Mouse (Mus musculus): ENCODE data around the gene Ugt1a8.
"Not testable (repeated sequence)": the region's sequence is repeated elsewhere in the genome, so short reads cannot be mapped to it uniquely, and the experiment has no call there.

DNA sequence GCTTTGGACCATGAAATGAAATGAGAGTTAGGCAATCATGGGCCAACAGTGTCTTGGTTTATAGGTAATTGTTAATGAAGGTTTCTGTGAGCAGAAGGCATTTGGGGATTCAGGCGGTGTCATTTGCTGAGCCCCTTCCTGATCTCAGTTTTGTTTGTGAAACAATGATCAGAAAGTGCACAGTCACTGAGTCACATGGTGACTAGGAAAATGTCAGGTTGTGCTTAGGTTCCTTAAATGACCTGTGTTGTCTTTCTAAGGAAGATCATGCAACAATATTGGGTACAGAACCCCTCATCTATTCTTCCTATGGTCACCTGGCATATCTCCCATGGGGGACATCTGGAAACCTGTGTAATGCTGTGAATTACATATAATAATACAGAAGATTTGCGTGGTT is 40.2 kb upstream of the Ugt1a8 start:
- TF ChIP-seq CTCF (IDR thresholded peaks at IDR 0.05; ENCODE audit: control insufficient read depth, insufficient read depth, insufficient read length); MAX (IDR thresholded peaks at IDR 0.05); FOSL1 (IDR thresholded peaks at IDR 0.05; ENCODE audit: insufficient read depth, low read length, poor library complexity, severe bottlenecking); USF1 (IDR thresholded peaks at IDR 0.05; ENCODE audit: low read depth); MYOD1 (IDR thresholded peaks at IDR 0.05; ENCODE audit: control insufficient read depth, insufficient read length, low read depth); CEBPB (IDR thresholded peaks at IDR 0.05; ENCODE audit: low read depth); MYOG (IDR thresholded peaks at IDR 0.05; ENCODE audit: control insufficient read depth, extremely low read depth, insufficient read length): not testable (repeated sequence)

Data from C2C12 (cell line).